Mouse (Mus musculus): Measurements from ENCODE around the gene Dnah9. TPM values are rescaled to one million over a fixed set of nuclear protein-coding genes. Genes with fewer than 3 reads are reported as not detected.

The Dnah9 gene
- polyA plus RNA-seq (2012; fragmentation: generic; extraction: Trizol) = under 1 TPM; 0.01 to 0.08 TPM

DNA sequence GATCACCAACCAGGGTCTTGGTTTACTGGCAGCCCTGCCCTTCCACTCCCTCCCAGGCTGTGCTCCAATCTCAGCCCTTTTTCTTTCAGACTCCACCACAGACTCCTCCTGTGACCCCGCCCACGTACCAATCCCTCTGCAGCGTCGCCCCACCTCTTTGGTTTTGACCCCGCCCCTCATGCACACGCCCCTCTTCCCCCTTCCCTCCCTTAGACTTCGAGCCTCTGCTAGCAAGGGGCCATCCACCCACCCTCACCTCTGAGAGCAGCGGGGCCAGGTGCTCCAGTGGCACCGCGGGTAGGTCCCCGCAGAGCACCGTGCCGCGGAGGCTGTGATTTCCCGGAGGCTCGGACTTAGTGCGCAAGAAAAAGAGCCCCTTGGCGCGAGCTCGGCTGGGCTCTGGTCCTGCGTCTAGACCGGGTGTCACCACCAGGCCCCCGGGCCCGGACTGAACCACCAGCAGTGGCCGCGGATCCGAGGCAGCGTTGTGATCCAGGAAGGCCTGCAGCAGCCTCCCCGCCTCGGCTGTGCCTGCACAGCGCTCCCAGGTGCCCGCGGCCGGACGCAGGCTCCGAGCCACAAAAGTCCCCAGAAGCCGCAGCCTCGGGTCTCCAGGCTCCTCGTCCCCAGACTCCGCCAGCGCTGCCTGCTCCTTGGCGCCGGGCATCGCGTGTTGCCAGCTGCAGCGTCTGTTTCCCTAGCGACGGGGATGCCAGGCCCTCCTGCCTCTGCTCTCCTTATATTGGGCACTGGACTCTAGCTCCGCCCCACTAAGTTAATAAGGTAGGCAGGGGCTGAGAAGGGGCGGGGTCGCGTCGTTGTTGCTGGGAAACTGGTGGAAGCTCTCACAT, at the start of gene Dnah9:
Gene Dnah9 (minus strand): TSS at position 751 of the 851 bp plus-strand sequence.

DNA sequence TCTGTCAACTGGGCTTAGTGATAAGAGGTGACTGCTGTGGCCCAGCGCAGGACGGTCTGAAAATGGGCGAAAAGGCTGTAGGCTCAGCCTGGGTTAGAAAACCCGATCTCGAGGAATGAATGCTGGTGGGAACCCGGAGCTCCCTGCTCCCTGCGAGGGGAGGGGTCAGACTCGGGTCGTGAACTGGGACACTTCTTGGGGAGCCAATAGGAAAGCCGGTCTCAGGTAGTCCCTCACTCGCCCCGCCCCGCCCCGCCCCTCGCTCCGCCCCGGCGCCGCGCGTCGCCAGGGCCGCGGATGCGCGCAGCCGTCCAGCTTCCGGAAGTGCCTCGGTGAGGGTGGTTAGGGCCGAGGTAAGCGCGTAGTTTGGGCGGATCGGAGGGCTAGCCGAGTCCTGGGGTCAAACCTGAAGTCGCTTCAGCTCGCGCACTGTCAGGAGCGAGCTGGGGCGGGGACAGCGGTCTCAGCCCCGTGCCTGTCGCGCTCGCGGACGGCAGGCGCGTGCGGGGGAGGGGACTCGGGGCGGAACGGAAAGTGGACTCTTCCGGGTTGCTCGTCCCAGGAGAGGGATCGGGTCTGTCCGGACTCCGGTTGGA, 361.3 kb downstream of the Dnah9 start, which contains the start of gene Zkscan6:
Gene Zkscan6 (plus strand): TSS at position 267 of the 596 bp plus-strand sequence.

DNA sequence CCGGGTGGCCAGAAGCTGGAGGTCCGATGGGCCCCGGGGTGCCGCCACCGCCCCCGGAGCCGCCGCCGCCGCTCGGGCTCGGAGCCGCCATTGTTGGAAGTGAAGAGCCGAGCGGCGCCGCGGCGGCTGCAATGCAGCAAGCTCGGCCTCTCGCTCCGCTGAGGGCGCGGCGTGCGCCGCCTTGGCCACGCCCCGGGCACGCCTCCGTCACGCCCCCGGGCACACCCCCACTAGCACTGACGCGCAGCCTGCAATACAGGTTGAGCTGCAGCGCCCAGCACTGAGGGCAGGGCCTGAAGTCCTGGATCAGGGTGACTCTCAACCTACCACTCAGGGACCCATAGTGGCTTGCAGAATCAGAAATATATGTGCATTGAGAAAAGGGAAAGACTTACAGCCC, 380.2 kb downstream of the Dnah9 start, which contains the start of gene Map2k4:
Gene Map2k4 (minus strand): TSS at position 144 of the 400 bp plus-strand sequence.

Measured in C3H10T1/2 (cell line).